Mouse (Mus musculus) spleen, adult 2 months (tissue): ENCODE measurements around the gene Ctnna2. TPM values are rescaled to one million over a fixed set of nuclear protein-coding genes. Genes with fewer than 3 reads are reported as not detected.

Experiments used
- DNase-seq, 2 experiments: peaks; one replicate each; pipeline versions ENCODE4 v3.0.0 to v3.0.0-alpha.2; 2012 to 2021; ENCODE audit warnings: low spot score in 2 of 2, low read depth in 1 of 2
- H3K27ac ChIP-seq: fragments of 200-500 bp; 2 replicates; pipeline ENCODE4 v1.5.1; 2012; ENCODE audit warnings: low read length, inconsistent platforms; ENCODE audit not compliant: insufficient read depth
- H3K27me3 ChIP-seq: fragments of 200-500 bp; 2 replicates; pipeline ENCODE4 v1.6.1; 2012; ENCODE audit warnings: mild to moderate bottlenecking, moderate library complexity, low read length, inconsistent platforms; ENCODE audit not compliant: control insufficient read depth, insufficient read depth
- H3K36me3 ChIP-seq: fragments of 200-500 bp; 2 replicates; pipeline ENCODE4 v1.6.1; 2012; ENCODE audit warnings: mild to moderate bottlenecking, low read length, inconsistent platforms; ENCODE audit not compliant: control insufficient read depth, insufficient read depth
- H3K4me1 ChIP-seq: fragments of 200-500 bp; 2 replicates; pipeline ENCODE4 v1.6.1; 2011; ENCODE audit warnings: inconsistent platforms; ENCODE audit not compliant: control insufficient read depth, insufficient read depth, insufficient read length
- H3K4me3 ChIP-seq: fragments of 200-500 bp; 2 replicates; pipeline ENCODE4 v1.5.1; 2011; ENCODE audit warnings: mild to moderate bottlenecking, inconsistent platforms; ENCODE audit not compliant: insufficient read depth, insufficient read length; ENCODE audit errors: extremely low read depth
- CTCF ChIP-seq: fragments of 200-500 bp; IDR thresholded peaks from 2 replicates; pipeline ENCODE4 v1.5.1; 2011; ENCODE audit warnings: mild to moderate bottlenecking, inconsistent platforms; ENCODE audit not compliant: insufficient read depth, insufficient read length, insufficient replicate concordance; ENCODE audit errors: extremely low read depth
- POLR2A ChIP-seq: fragments of 200-500 bp; IDR thresholded peaks from 2 replicates; pipeline ENCODE4 v1.6.1; 2011; ENCODE audit warnings: low read depth, low read length, inconsistent platforms
- WGBS: fragments of 180-500 bp; shearing (Covaris S2); methylation state at CpG from one replicate; pipeline ENCODE4 v1.1.7; 2018; 5-methylcytosine and 5-hydroxymethylcytosine counted together
- polyA plus RNA-seq: library from polyadenylated mRNA; depleted of rRNA; stranded (reverse); fragments of >200 nt; gene quantifications from 2 replicates; pipeline ENCODE4 v1.2.3, GENCODE M21; 2012

Ctnna2 gene
- polyA plus RNA-seq, 1 experiment, result 0.05 TPM

GRCm38 (mm10) chr6:77486658-77487057 lies 492.8 kb downstream of the Ctnna2 start:
- WGBS, result 93% methylated on average over 3 of the region's 3 CpGs
- Histone ChIP-seq H3K27ac (no peak overlapping the region), H3K36me3 (no peaks in the 10 kb centered on the region), H3K27me3 (no peaks in the 10 kb centered on the region), H3K4me3 (no peak overlapping the region), H3K4me1 (no peaks in the 10 kb centered on the region)
- TF ChIP-seq CTCF, result no peak
- no peak for TF ChIP-seq POLR2A
- no peak for DNase-seq

DNA sequence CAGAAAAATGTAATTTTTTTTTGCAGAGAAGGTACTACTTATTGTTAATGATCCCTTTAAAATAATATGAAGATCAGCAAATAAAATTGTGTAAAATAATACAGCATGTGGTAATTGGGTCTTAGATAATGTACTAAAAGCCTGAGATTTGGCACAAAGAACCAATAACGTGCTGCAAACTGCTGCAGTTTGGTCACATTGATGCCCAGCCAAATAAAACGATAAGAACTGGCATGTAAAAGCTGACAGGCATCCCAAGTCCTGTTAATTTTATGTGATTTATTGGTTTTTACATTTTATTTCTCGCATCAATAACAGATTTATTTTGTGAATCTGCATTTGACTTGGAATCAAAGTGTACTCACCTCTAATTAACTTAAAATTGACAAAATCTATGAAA lies 497.4 kb downstream of the Ctnna2 start:
- 74% methylated on average over 3 of the region's 3 CpGs for WGBS
- Histone ChIP-seq H3K4me1 (no peaks in the 10 kb centered on the region), H3K27ac (no peak overlapping the region), H3K27me3 (no peaks in the 10 kb centered on the region), H3K36me3 (no peaks in the 10 kb centered on the region), H3K4me3 (no peak overlapping the region)
- no peak for DNase-seq
- TF ChIP-seq CTCF (no peak), POLR2A (no peak)

DNA sequence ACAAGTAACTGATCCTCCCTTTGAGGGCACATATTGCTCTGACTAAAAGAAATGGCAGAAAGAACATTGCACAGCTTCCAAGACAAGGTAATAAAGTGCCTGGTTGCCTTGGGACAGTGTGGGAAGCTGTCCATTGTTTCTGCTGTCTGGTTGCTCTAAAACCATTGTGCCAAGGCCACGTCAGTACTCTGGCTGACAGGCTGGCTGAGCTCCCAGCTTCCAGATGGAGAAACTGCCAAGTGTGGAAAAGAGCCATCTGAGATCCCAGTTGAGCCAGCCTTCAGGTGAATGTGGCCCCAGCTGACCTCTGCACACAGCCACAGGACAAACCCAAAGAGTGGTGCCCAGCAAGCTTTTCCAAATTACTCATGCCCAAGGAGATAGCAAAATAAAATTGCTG lies 504.1 kb downstream of the Ctnna2 start:
- DNase-seq, result no peak
- Histone ChIP-seq H3K27ac (no peak overlapping the region), H3K4me1 (no peaks in the 10 kb centered on the region), H3K36me3 (no peaks in the 10 kb centered on the region), H3K4me3 (no peak overlapping the region), H3K27me3 (no peaks in the 10 kb centered on the region)
- 59% methylated on average over 1 of the region's 1 CpGs for WGBS
- no peak for TF ChIP-seq CTCF
- TF ChIP-seq POLR2A, result no peak

DNA sequence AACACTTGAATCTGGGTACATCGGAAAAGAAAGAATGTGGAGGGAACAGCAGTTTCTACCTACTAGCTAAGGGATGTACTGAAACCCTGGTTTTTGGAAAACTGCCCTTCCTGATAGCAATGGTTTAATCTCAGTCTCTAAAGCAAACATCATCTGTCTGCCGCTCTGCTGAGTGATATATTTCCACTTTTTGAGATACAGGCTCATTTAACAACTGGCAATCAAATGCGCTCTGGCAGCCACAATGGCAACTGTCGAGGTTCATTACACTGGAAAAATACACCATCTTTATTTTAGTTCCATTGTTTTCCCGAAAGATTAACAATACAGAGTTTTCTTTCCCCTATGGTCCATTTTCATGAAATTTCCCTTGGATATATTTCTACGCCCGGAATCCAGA lies 506.2 kb downstream of the Ctnna2 start:
- H3K36me3 ChIP-seq, result no peaks in the 10 kb centered on the region
- no peak for DNase-seq
- no peak for TF ChIP-seq CTCF
- TF ChIP-seq POLR2A, result no peak
- WGBS, result 84% methylated on average over 7 of the region's 7 CpGs
- no peak overlapping the region for H3K4me3 ChIP-seq
- no peak overlapping the region for H3K27ac ChIP-seq
- no peaks in the 10 kb centered on the region for H3K4me1 ChIP-seq
- H3K27me3 ChIP-seq, result no peaks in the 10 kb centered on the region

- no peak for TF ChIP-seq POLR2A
- TF ChIP-seq CTCF, result no peak
- Histone ChIP-seq H3K4me3 (no peak overlapping the region), H3K27ac (no peak overlapping the region), H3K27me3 (no peaks in the 10 kb centered on the region), H3K36me3 (no peaks in the 10 kb centered on the region), H3K4me1 (no peaks in the 10 kb centered on the region)
- WGBS, result 89% methylated on average over 3 of the region's 3 CpGs
- no peak for DNase-seq
Measured at GRCm38 (mm10) chr6:77468058-77468457, 511.4 kb downstream of the Ctnna2 start.

DNA sequence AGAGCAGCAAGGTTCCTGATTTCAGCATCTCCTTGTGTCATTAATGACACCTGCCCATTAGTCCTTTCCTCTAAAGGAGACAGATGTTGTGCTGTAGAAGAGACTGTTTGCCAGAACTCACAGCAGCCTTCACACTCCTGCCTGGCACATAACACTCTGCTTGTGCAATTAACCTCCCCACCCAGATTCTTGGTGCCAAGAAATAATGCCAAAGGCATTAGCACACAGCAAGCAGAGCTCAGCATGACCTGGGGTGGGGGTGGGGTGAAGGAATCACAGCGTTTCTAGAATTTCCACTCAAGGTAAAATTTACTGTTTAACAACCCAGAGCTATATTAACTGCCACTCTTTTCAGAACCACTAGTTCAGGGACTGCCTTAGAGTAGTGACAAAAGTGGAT lies 516.8 kb downstream of the Ctnna2 start:
- no peaks in the 10 kb centered on the region for H3K4me1 ChIP-seq
- no peak overlapping the region for H3K4me3 ChIP-seq
- DNase-seq, result no peak
- TF ChIP-seq CTCF, result no peak
- TF ChIP-seq POLR2A, result no peak
- H3K36me3 ChIP-seq, result no peaks in the 10 kb centered on the region
- no peak overlapping the region for H3K27ac ChIP-seq
- H3K27me3 ChIP-seq, result no peaks in the 10 kb centered on the region
- WGBS, result 41% methylated on average over 1 of the region's 1 CpGs

DNA sequence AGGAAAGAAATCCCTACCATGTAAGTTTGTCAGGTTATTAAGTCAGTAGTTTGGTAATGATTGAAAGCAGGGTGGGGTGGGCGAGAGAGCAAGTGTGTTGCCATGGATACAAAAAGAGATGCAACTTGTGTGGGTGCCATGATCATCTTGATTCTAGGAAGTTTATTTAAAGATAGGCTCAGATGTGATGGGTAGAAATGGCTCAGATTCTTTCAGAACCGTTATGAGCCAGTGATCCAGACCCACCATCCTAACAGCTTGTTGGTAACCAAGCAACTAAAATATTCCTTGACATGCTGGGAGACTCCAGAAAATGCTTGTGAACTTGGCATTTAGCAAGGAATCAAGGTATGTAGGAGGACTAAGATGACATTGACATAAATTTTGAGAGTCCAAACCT lies 521.6 kb downstream of the Ctnna2 start:
- 84% methylated on average over 2 of the region's 2 CpGs for WGBS

More for the DNA sequence above, 521.6 kb downstream of the Ctnna2 start:
- DNase-seq, result no peak
- H3K36me3 ChIP-seq, result no peaks in the 10 kb centered on the region
- H3K27me3 ChIP-seq, result no peaks in the 10 kb centered on the region
- TF ChIP-seq CTCF (no peak), POLR2A (no peak)
- H3K27ac ChIP-seq, result no peak overlapping the region
- no peaks in the 10 kb centered on the region for H3K4me1 ChIP-seq
- H3K4me3 ChIP-seq, result no peak overlapping the region
